ENCODE assay signal across 13 mouse cellular contexts in genomic region chr11:62069554-62069953, GRCm38 (mm10).
DNase-seq lines count a peak whose midpoint lies in the region; ATAC-seq and TF ChIP-seq lines count a peak whose summit lies in the region.
"Had no signal": no experiment of that assay in that cellular context is flagged by ENCODE, and none has a peak within 500 bp of the region (broad histone marks: within the 10 kb centered on the region; RNA-seq: fewer than 3 reads in every experiment).

No protein-coding gene starts in this region.

- H3K4me3 ChIP-seq in heart, embryonic 10.5 days: no peak overlapping the region
- no peak overlapping the region for H3K4me3 ChIP-seq in heart, adult 2 months
- H3K4me3 ChIP-seq in neural tube, embryonic 15.5 days (replicated peaks): no peak overlapping the region
- H3K4me3 ChIP-seq in embryonic facial prominence, embryonic 10.5 days: no peak overlapping the region
- no peak overlapping the region for H3K4me3 ChIP-seq in midbrain, postnatal 0 days (ENCODE audit: low read depth, low read length)
- H3K4me3 ChIP-seq: kidney, embryonic 15.5 days; midbrain, embryonic 12.5 days had no signal

- H3K9me3 ChIP-seq in heart, embryonic 10.5 days: no peaks in the 10 kb centered on the region
- H3K9me3 ChIP-seq in neural tube, embryonic 15.5 days (replicated peaks): no peaks in the 10 kb centered on the region
- H3K9me3 ChIP-seq in embryonic facial prominence, embryonic 10.5 days: no peaks in the 10 kb centered on the region
- H3K9me3 ChIP-seq in midbrain, postnatal 0 days (ENCODE audit: low read length): no peaks in the 10 kb centered on the region
- H3K9me3 ChIP-seq: kidney, embryonic 15.5 days; midbrain, embryonic 12.5 days had no signal

- peaks cover 7% of the 10 kb centered on the region; the same call in 1 of the 2 replicates for H3K4me1 ChIP-seq in heart, embryonic 10.5 days
- no peaks in the 10 kb centered on the region for H3K4me1 ChIP-seq in heart, adult 2 months (ENCODE audit: control insufficient read depth, insufficient read depth, low read length)
- H3K4me1 ChIP-seq in neural tube, embryonic 15.5 days: no peaks in the 10 kb centered on the region
- peaks cover 13% of the 10 kb centered on the region for H3K4me1 ChIP-seq in embryonic facial prominence, embryonic 10.5 days
- H3K4me1 ChIP-seq in midbrain, postnatal 0 days (ENCODE audit: insufficient read depth, low read length): no peaks in the 10 kb centered on the region
- H3K4me1 ChIP-seq: kidney, embryonic 15.5 days had no signal

- H3K27me3 ChIP-seq in heart, embryonic 10.5 days (ENCODE audit: insufficient read depth, poor library complexity, severe bottlenecking): no peaks in the 10 kb centered on the region
- H3K27me3 ChIP-seq in heart, adult 2 months (ENCODE audit: control insufficient read depth, insufficient read depth, low read length): no peaks in the 10 kb centered on the region
- no peaks in the 10 kb centered on the region for H3K27me3 ChIP-seq in neural tube, embryonic 15.5 days (replicated peaks)
- H3K27me3 ChIP-seq in embryonic facial prominence, embryonic 10.5 days (replicated peaks; ENCODE audit: low read depth, poor library complexity, severe bottlenecking): no peaks in the 10 kb centered on the region
- no peaks in the 10 kb centered on the region for H3K27me3 ChIP-seq in midbrain, postnatal 0 days (ENCODE audit: insufficient read depth, low read length)
- H3K27me3 ChIP-seq: CH12.LX; kidney, embryonic 15.5 days; midbrain, embryonic 12.5 days had no signal

- no peak for TF ChIP-seq CTCF in heart, adult 2 months (IDR thresholded peaks at IDR 0.05)
- TF ChIP-seq CTCF in midbrain, postnatal 0 days (IDR thresholded peaks at IDR 0.05): no peak

- TF ChIP-seq POLR2A in heart, adult 2 months (IDR thresholded peaks at IDR 0.05; ENCODE audit: insufficient read depth, low read depth, low read length): no peak

- H3K9ac ChIP-seq in heart, adult 2 months (ENCODE audit: low read depth, low read length): no peak overlapping the region
- H3K9ac ChIP-seq in neural tube, embryonic 15.5 days (replicated peaks): no peak overlapping the region
- no peak overlapping the region for H3K9ac ChIP-seq in midbrain, postnatal 0 days (replicated peaks; ENCODE audit: low read length, poor library complexity, severe bottlenecking)
- H3K9ac ChIP-seq: kidney, embryonic 15.5 days; liver, postnatal 0 days; midbrain, embryonic 12.5 days had no signal

- H3K36me3 ChIP-seq in heart, embryonic 10.5 days: no peaks in the 10 kb centered on the region
- H3K36me3 ChIP-seq in heart, adult 2 months (ENCODE audit: control insufficient read depth, insufficient read depth, low read length): no peaks in the 10 kb centered on the region
- no peaks in the 10 kb centered on the region for H3K36me3 ChIP-seq in neural tube, embryonic 15.5 days
- no peaks in the 10 kb centered on the region for H3K36me3 ChIP-seq in embryonic facial prominence, embryonic 10.5 days (replicated peaks)
- H3K36me3 ChIP-seq in midbrain, postnatal 0 days (ENCODE audit: insufficient read depth, low read length): no peaks in the 10 kb centered on the region
- H3K36me3 ChIP-seq: kidney, embryonic 15.5 days; midbrain, embryonic 12.5 days had no signal

- intact Hi-C loops in heart, adult 2 months (cut with DNase I): no loop called here

- ATAC-seq in neural tube, embryonic 15.5 days (ENCODE audit: low FRiP score): no peak
- no peak for ATAC-seq in midbrain, postnatal 0 days (ENCODE audit: low FRiP score)
- ATAC-seq: liver, postnatal 0 days had no signal

- H3K4me2 ChIP-seq in neural tube, embryonic 15.5 days: no peak overlapping the region
- no peak overlapping the region for H3K4me2 ChIP-seq in midbrain, postnatal 0 days (ENCODE audit: low read depth, low read length, poor library complexity, severe bottlenecking)
- H3K4me2 ChIP-seq: kidney, embryonic 15.5 days; midbrain, embryonic 12.5 days had no signal

- no peaks in the 10 kb centered on the region for H3K79me2 ChIP-seq in heart, adult 2 months (replicated peaks; ENCODE audit: control insufficient read depth, insufficient read depth, low read length)

- DNase-seq in heart, embryonic 10.5 days (ENCODE audit: low spot score): peak; percentile 61
- DNase-seq in heart, adult 2 months: no peak
- peak; percentile 15 for DNase-seq in neural tube, embryonic 10.5 days (ENCODE audit: extremely low spot score, low spot score)
- no peak for DNase-seq in embryonic facial prominence, embryonic 10.5 days (ENCODE audit: low spot score)
- DNase-seq in midbrain, postnatal 0 days (ENCODE audit: low spot score): peak; percentile 38
- DNase-seq in thymus, postnatal 36 days: no peak
- DNase-seq: heart, postnatal 36 days; left cerebral cortex, postnatal 4 days; liver, postnatal 0 days had no signal

- TF ChIP-seq EP300 in heart, adult 2 months (IDR thresholded peaks at IDR 0.05; ENCODE audit: insufficient read depth, low read depth, low read length): no peak

- H3K27ac ChIP-seq in heart, embryonic 10.5 days: no peak overlapping the region
- no peak overlapping the region for H3K27ac ChIP-seq in heart, adult 2 months
- H3K27ac ChIP-seq in neural tube, embryonic 15.5 days (replicated peaks): no peak overlapping the region
- peak overlapping the region; percentile 44; the same call in 1 of the 2 replicates for H3K27ac ChIP-seq in embryonic facial prominence, embryonic 10.5 days (replicated peaks)
- no peak overlapping the region for H3K27ac ChIP-seq in midbrain, postnatal 0 days (ENCODE audit: low read depth, low read length)
- H3K27ac ChIP-seq: kidney, embryonic 15.5 days; midbrain, embryonic 12.5 days had no signal

- WGBS in heart, embryonic 10.5 days: 44% methylated on average over 2 of the region's 2 CpGs
- WGBS in heart, adult 2 months: 51% methylated on average over 2 of the region's 2 CpGs
- 21% methylated on average over 2 of the region's 2 CpGs for WGBS in neural tube, embryonic 15.5 days
- 27% methylated on average over 2 of the region's 2 CpGs for WGBS in embryonic facial prominence, embryonic 10.5 days
- 39% methylated on average over 2 of the region's 2 CpGs for WGBS in midbrain, postnatal 0 days

Comparison
In these comparisons a context has a peak if more than half of its experiments do, and no peak if none do; other contexts are left out.
1. DNase-seq: peak in heart, embryonic 10.5 days (single experiment), neural tube, embryonic 10.5 days (single experiment) and midbrain, postnatal 0 days (single experiment); none in heart, adult 2 months (0 of 2), embryonic facial prominence, embryonic 10.5 days (single experiment) and thymus, postnatal 36 days (0 of 2).